8 mouse cellular contexts compared by ENCODE assay signal in the genomic region with DNA sequence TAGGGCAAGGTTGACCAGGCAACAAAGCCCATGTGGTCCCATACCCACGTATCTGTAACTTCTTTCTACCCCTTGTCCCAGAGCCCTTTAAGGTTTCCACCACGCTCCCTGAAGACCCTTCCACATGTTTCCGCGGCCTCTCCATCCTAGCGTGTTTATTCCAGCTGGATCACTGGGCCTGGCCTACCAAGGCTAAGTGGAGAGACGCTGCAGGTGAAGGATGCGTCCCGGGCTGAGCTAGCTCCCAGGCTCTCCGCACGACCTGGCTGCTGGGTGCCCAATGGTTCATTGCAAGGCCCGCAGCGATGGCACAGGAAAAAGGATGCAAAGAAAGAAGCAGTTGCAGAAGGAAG. TPM values are rescaled to one million over a fixed set of nuclear protein-coding genes. Genes with fewer than 3 reads are reported as not detected.
DNase-seq lines count a peak whose midpoint lies in the region; ATAC-seq and TF ChIP-seq lines count a peak whose summit lies in the region.

No protein-coding gene starts in this region.

- H3K27ac ChIP-seq in lung, embryonic 14.5 days (ENCODE audit: low read depth): no peak overlapping the region
- H3K27ac ChIP-seq in embryonic fibroblast, embryonic 13.5 days (ENCODE audit: insufficient read depth, low read length): no peak overlapping the region
- H3K27ac ChIP-seq in intestine, embryonic 15.5 days: peak overlapping the region; percentile 79
- H3K27ac ChIP-seq in neural tube, embryonic 13.5 days (replicated peaks): peak overlapping the region; percentile 94

- TF ChIP-seq POLR2A in embryonic fibroblast, embryonic 13.5 days (IDR thresholded peaks at IDR 0.05; ENCODE audit: low read depth, low read length): no peak

- H3K4me1 ChIP-seq in lung, embryonic 14.5 days (ENCODE audit: insufficient read depth): no peaks in the 10 kb centered on the region
- no peaks in the 10 kb centered on the region for H3K4me1 ChIP-seq in embryonic fibroblast, embryonic 13.5 days (ENCODE audit: control insufficient read depth, insufficient read depth, low read length)
- peaks cover 5% of the 10 kb centered on the region; the same call in 1 of the 2 replicates for H3K4me1 ChIP-seq in intestine, embryonic 15.5 days (replicated peaks)
- H3K4me1 ChIP-seq in neural tube, embryonic 13.5 days (replicated peaks): peaks cover 45% of the 10 kb centered on the region

- WGBS in lung, embryonic 14.5 days: 6% methylated on average over 12 of the region's 12 CpGs
- WGBS in intestine, embryonic 15.5 days: 10% methylated on average over 12 of the region's 12 CpGs
- WGBS in neural tube, embryonic 13.5 days: 5% methylated on average over 12 of the region's 12 CpGs

- TF ChIP-seq CTCF in lung, embryonic 14.5 days (IDR thresholded peaks at IDR 0.05; ENCODE audit: low read depth): no peak
- no peak for TF ChIP-seq CTCF in embryonic fibroblast, embryonic 13.5 days (IDR thresholded peaks at IDR 0.05; ENCODE audit: borderline replicate concordance, insufficient read depth, low read length)

- H3K9me3 ChIP-seq in lung, embryonic 14.5 days (ENCODE audit: low read depth, low read length): no peaks in the 10 kb centered on the region
- no peaks in the 10 kb centered on the region for H3K9me3 ChIP-seq in intestine, embryonic 15.5 days
- no peaks in the 10 kb centered on the region for H3K9me3 ChIP-seq in neural tube, embryonic 13.5 days

- peak; percentile 38 for ATAC-seq in lung, embryonic 14.5 days (ENCODE audit: insufficient read depth)
- ATAC-seq in intestine, embryonic 15.5 days: peak; percentile 50
- ATAC-seq in neural tube, embryonic 13.5 days (ENCODE audit: low read depth): peak; percentile 76

- H3K27me3 ChIP-seq in lung, embryonic 14.5 days (ENCODE audit: insufficient read depth, low read length): no peaks in the 10 kb centered on the region
- no peaks in the 10 kb centered on the region for H3K27me3 ChIP-seq in intestine, embryonic 15.5 days (replicated peaks)
- H3K27me3 ChIP-seq in neural tube, embryonic 13.5 days: peaks cover 17% of the 10 kb centered on the region

- peak overlapping the region; percentile 82 for H3K9ac ChIP-seq in lung, embryonic 14.5 days
- peak overlapping the region; percentile 68 for H3K9ac ChIP-seq in intestine, embryonic 15.5 days
- peak overlapping the region; percentile 91 for H3K9ac ChIP-seq in neural tube, embryonic 13.5 days

- peak overlapping the region; percentile 70 for H3K4me2 ChIP-seq in lung, embryonic 14.5 days
- peak overlapping the region; percentile 79 for H3K4me2 ChIP-seq in intestine, embryonic 15.5 days (replicated peaks)
- H3K4me2 ChIP-seq in neural tube, embryonic 13.5 days: peak overlapping the region; percentile 70

- no peak for DNase-seq in lung, embryonic 14.5 days
- DNase-seq in lung, postnatal 14 days: no peak
- DNase-seq in ovary, postnatal 10 days (ENCODE audit: low spot score): no peak
- DNase-seq in c-Kit-positive CD71-positive TER-119-positive erythroid progenitor cells, embryonic 14.5 days (ENCODE audit: low spot score): no peak
- no peak for DNase-seq in kidney, postnatal 10 days

- no peaks in the 10 kb centered on the region for H3K36me3 ChIP-seq in lung, embryonic 14.5 days (ENCODE audit: insufficient read depth)
- H3K36me3 ChIP-seq in intestine, embryonic 15.5 days: no peaks in the 10 kb centered on the region
- no peaks in the 10 kb centered on the region for H3K36me3 ChIP-seq in neural tube, embryonic 13.5 days

- H3K4me3 ChIP-seq in lung, embryonic 14.5 days (ENCODE audit: low read depth, low read length): peak overlapping the region; percentile 80
- peak overlapping the region; percentile 97 for H3K4me3 ChIP-seq in embryonic fibroblast, embryonic 13.5 days (ENCODE audit: insufficient read depth, low read length)
- peak overlapping the region; percentile 64 for H3K4me3 ChIP-seq in intestine, embryonic 15.5 days (replicated peaks)
- H3K4me3 ChIP-seq in neural tube, embryonic 13.5 days: peak overlapping the region; percentile 82

RNA-seq across cellular contexts. Expression of a gene that starts 0.3 kb away (rescaled TPM):
- 7.4 and 8.1 TPM in 2 replicates for polyA plus RNA-seq in lung, embryonic 14.5 days (2014; fragmentation: Nextera tagmentation; extraction: Ambion mirVana)
- 3.4 and 5.5 TPM in 2 replicates for polyA plus RNA-seq in embryonic fibroblast, embryonic 13.5 days (2011; ENCODE audit: insufficient read length, low read depth, missing spikeins)
- polyA plus RNA-seq in intestine, embryonic 15.5 days (2015; fragmentation: Nextera tagmentation; extraction: Ambion mirVana): 11.9 and 15.0 TPM in 2 replicates
- polyA plus RNA-seq in neural tube, embryonic 13.5 days (2015; fragmentation: Nextera tagmentation; extraction: Ambion mirVana): 30.4 and 33.8 TPM in 2 replicates

Comparison
In these comparisons a context has a peak if more than half of its experiments do, and no peak if none do; other contexts are left out.
1. H3K27ac ChIP-seq: peak in intestine, embryonic 15.5 days (single experiment) and neural tube, embryonic 13.5 days (single experiment); none in lung, embryonic 14.5 days (single experiment) and embryonic fibroblast, embryonic 13.5 days (single experiment).
2. Peak in every context shown above with its lines, with median percentiles within 50 percentile points of each other: ATAC-seq, H3K4me2 ChIP-seq, H3K4me3 ChIP-seq and H3K9ac ChIP-seq.